Mouse (Mus musculus): Measurements from ENCODE around the gene Fem1b. TPM values are rescaled to one million over a fixed set of nuclear protein-coding genes. Genes with fewer than 3 reads are reported as not detected.

Gene Fem1b
- polyA plus RNA-seq, 1 experiment from 2014 or later, result 22.1 TPM

- no peak overlapping the region for H3K4me2 ChIP-seq
- 82% methylated on average over 4 of the region's 4 CpGs for WGBS (ENCODE audit: insufficient replicate concordance)
- no peak overlapping the region for H3K27ac ChIP-seq (ENCODE audit: low read depth, low read length)
- H3K9ac ChIP-seq (ENCODE audit: low read depth, low read length), result no peak overlapping the region
- H3K4me1 ChIP-seq (ENCODE audit: control insufficient read depth, insufficient read depth, low read length), result no peaks in the 10 kb centered on the region
- H3K9me3 ChIP-seq (replicated peaks; ENCODE audit: control insufficient read depth, low read length), result no peaks in the 10 kb centered on the region
- no peaks in the 10 kb centered on the region for H3K27me3 ChIP-seq (ENCODE audit: control insufficient read depth, insufficient read depth, low read length)
- H3K36me3 ChIP-seq (ENCODE audit: control insufficient read depth, insufficient read depth, low read length), result no peaks in the 10 kb centered on the region
- H3K4me3 ChIP-seq (ENCODE audit: low read depth, low read length), result no peak overlapping the region
- ATAC-seq (replicated peaks; ENCODE audit: insufficient number of reproducible peaks, low FRiP score, low TSS enrichment), result no peak
These were observed 53.4 kb downstream of the Fem1b start for GRCm38 (mm10) chr9:62758288-62758687.

- Histone ChIP-seq H3K4me3 (ENCODE audit: low read depth, low read length) (no peak overlapping the region), H3K27me3 (ENCODE audit: control insufficient read depth, insufficient read depth, low read length) (no peaks in the 10 kb centered on the region), H3K9ac (ENCODE audit: low read depth, low read length) (no peak overlapping the region), H3K4me1 (ENCODE audit: control insufficient read depth, insufficient read depth, low read length) (peaks cover 17% of the 10 kb centered on the region), H3K36me3 (ENCODE audit: control insufficient read depth, insufficient read depth, low read length) (no peaks in the 10 kb centered on the region), H3K4me2 (no peak overlapping the region), H3K27ac (ENCODE audit: low read depth, low read length) (no peak overlapping the region), H3K9me3 (replicated peaks; ENCODE audit: control insufficient read depth, low read length) (no peaks in the 10 kb centered on the region)
- WGBS (ENCODE audit: insufficient replicate concordance), result 77% methylated on average over 11 of the region's 11 CpGs
- no peak for ATAC-seq (replicated peaks; ENCODE audit: insufficient number of reproducible peaks, low FRiP score, low TSS enrichment)
These were observed 61.4 kb downstream of the Fem1b start for GRCm38 (mm10) chr9:62750381-62750780.

GRCm38 (mm10) chr9:62749666-62750065, 62.1 kb downstream of the Fem1b start:
- ATAC-seq (replicated peaks; ENCODE audit: insufficient number of reproducible peaks, low FRiP score, low TSS enrichment), result no peak
- H3K9me3 ChIP-seq (replicated peaks; ENCODE audit: control insufficient read depth, low read length), result no peaks in the 10 kb centered on the region
- H3K27ac ChIP-seq (ENCODE audit: low read depth, low read length), result no peak overlapping the region
- no peaks in the 10 kb centered on the region for H3K27me3 ChIP-seq (ENCODE audit: control insufficient read depth, insufficient read depth, low read length)
- no peak overlapping the region for H3K9ac ChIP-seq (ENCODE audit: low read depth, low read length)
- H3K4me3 ChIP-seq (ENCODE audit: low read depth, low read length), result no peak overlapping the region
- H3K4me2 ChIP-seq, result no peak overlapping the region
- whole genome bisulfite sequencing (ENCODE audit: insufficient replicate concordance), result 42% methylated on average over 6 of the region's 6 CpGs
- H3K36me3 ChIP-seq (ENCODE audit: control insufficient read depth, insufficient read depth, low read length), result no peaks in the 10 kb centered on the region
- H3K4me1 ChIP-seq (ENCODE audit: control insufficient read depth, insufficient read depth, low read length), result peaks cover 17% of the 10 kb centered on the region

- ATAC-seq (replicated peaks; ENCODE audit: insufficient number of reproducible peaks, low FRiP score, low TSS enrichment), result no peak
- Histone ChIP-seq H3K27ac (ENCODE audit: low read depth, low read length) (peak overlapping the region; percentile 22; the same call in 1 of the 2 replicates), H3K9ac (ENCODE audit: low read depth, low read length) (no peak overlapping the region), H3K27me3 (ENCODE audit: control insufficient read depth, insufficient read depth, low read length) (no peaks in the 10 kb centered on the region), H3K4me3 (ENCODE audit: low read depth, low read length) (no peak overlapping the region), H3K9me3 (replicated peaks; ENCODE audit: control insufficient read depth, low read length) (no peaks in the 10 kb centered on the region), H3K4me2 (no peak overlapping the region), H3K4me1 (ENCODE audit: control insufficient read depth, insufficient read depth, low read length) (peaks cover 17% of the 10 kb centered on the region), H3K36me3 (ENCODE audit: control insufficient read depth, insufficient read depth, low read length) (no peaks in the 10 kb centered on the region)
- WGBS (ENCODE audit: insufficient replicate concordance), result 58% methylated on average over 6 of the region's 6 CpGs
These were observed 65.1 kb downstream of the Fem1b start for GRCm38 (mm10) chr9:62746646-62747045.

- Histone ChIP-seq H3K27ac (ENCODE audit: low read depth, low read length) (no peak overlapping the region), H3K9ac (ENCODE audit: low read depth, low read length) (no peak overlapping the region), H3K36me3 (ENCODE audit: control insufficient read depth, insufficient read depth, low read length) (no peaks in the 10 kb centered on the region), H3K4me1 (ENCODE audit: control insufficient read depth, insufficient read depth, low read length) (peaks cover 16% of the 10 kb centered on the region), H3K9me3 (replicated peaks; ENCODE audit: control insufficient read depth, low read length) (no peaks in the 10 kb centered on the region), H3K4me2 (no peak overlapping the region), H3K4me3 (ENCODE audit: low read depth, low read length) (no peak overlapping the region), H3K27me3 (ENCODE audit: control insufficient read depth, insufficient read depth, low read length) (no peaks in the 10 kb centered on the region)
- no peak for ATAC-seq (replicated peaks; ENCODE audit: insufficient number of reproducible peaks, low FRiP score, low TSS enrichment)
- WGBS (ENCODE audit: insufficient replicate concordance), result 50% methylated on average over 7 of the region's 7 CpGs
These were observed 67.0 kb downstream of the Fem1b start for GRCm38 (mm10) chr9:62744558-62745275.

Other genes with a start within 250 kb of the Fem1b start
- 0.64 and 1.4 TPM in 2 replicates for gene Itga11, start 134.1 kb downstream of the Fem1b start, polyA plus RNA-seq (2014; fragmentation: Nextera tagmentation; extraction: Ambion mirVana)
- 17.9 and 21.0 TPM in 2 replicates for gene Cln6, start 26.9 kb upstream of the Fem1b start, polyA plus RNA-seq (2014; fragmentation: Nextera tagmentation; extraction: Ambion mirVana)
- 0.24 and 0.79 TPM in 2 replicates for gene Calml4, start 46.1 kb upstream of the Fem1b start, polyA plus RNA-seq (2014; fragmentation: Nextera tagmentation; extraction: Ambion mirVana)
- 43.7 and 45.3 TPM in 2 replicates for gene Pias1, start 176.0 kb upstream of the Fem1b start, polyA plus RNA-seq (2014; fragmentation: Nextera tagmentation; extraction: Ambion mirVana)

Data from heart, embryonic 11.5 days (tissue).